Mouse (Mus musculus) embryo, embryonic 11 days (tissue): Measurements from ENCODE around the gene Rtn4rl1.

Source experiments
- DNase-seq: peaks from one replicate; pipeline ENCODE4 v3.0.0-alpha.2; 2015

The Rtn4rl1 gene

DNA sequence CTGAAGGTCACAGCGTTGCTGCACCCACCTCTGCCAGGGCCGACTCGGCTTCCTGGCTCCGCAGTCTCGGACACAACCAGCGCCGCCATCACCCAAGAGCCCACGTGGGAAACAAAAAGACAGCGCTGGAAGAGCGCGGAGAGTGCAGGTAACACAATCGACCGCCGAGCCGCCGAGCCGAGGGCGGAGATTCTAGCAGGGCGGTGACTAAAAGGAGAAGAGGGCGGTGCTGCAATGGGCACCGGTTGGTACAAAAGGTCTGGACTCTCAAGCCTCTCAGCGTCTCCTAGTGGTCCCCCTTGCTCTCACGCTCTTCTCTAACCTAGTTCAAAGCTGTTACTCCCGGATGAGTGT is 3.2 kb upstream of the Rtn4rl1 start:
- peak; percentile 95 for DNase-seq

DNA sequence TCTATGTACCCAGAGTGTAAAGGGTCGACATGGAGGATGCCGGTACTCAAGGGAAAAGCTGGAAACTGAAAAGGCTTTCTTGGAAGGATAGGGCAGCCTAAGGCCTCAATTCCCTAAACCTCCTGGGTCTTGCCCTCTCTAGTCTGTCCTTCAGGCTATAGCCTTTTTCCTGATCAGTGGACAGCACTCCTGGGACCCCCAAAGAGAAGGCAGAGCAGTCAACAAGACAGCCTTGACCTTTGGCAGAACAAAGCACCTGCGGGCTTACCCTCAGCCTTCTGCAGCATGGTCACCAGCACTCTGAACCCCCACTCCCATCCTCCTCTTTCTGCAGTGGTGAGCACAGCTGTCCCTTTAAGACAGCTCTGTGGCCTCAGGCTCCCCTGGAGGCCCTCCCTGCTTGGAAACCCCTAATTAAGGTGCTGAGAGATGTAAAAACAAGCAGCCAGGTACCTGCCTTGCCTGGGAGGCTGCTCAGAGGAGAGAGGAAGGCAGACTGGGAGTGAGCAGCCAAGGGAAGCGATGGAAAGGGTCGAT is 2.6 kb upstream of the Rtn4rl1 start, which contains the start of gene Dph1:
Gene Dph1, minus strand, starts transcription at position 337 of the 537 bp plus-strand sequence.
- no peak for DNase-seq

DNA sequence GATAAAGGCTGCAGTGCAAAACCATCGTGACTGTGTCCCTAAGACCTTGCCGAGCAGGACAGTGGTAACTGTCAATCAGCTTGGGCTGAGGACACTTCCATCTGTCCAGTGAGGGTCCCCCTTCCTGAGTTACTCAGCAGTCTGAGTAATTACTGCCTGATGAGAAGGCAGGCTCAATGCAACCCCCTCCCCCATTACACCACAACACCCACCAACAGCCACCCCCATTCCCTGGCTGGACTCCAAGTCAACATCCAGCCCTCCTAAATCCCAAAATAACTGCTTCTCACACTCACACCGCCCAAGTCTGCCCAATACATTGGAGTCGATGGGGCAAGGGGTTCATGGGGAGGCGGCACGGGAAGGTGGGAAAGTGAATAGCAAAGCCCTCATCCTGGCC is 1.7 kb upstream of the Rtn4rl1 start:
- DNase-seq, result no peak

DNA sequence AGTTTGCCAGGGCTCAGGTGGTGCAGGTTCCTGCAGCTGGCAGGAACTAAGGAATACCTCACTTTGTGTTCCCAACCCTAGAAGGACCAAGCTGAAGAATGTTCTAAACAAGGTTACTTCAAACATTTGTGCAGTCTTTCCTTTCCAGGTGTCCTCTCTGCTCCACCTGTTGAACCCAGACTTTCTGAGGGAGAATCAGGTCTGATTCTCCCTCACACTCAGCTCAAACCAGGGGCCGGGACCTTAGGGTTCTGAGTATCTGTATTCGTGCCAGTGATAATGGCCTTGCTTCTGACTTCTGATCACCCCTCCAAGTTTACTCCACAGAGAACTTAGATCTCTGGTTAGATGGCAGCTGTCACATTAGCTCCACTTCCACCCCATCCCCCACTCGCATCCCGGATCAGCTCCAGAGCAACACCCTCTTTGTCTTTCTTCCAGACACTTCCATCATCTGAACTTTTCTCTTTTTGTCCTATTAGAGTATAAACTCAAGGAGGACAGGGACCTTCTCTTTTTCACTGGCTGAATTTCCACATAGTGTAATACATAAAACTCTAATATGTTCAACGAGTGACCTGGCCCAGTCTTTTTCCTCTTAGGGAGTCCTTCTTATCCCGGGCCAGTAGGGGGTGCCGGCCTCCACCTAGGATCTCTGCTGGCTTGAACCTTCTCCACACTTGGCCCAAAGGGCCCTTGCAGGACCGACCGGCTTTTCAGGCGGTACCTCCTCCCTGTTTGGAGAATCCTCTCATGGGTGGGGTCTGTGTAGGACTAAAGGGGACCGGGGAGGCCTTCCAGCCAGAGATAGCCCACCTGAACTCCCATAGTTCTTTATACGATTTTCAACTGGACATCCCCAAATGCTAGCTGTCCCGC is 1.0 kb upstream of the Rtn4rl1 start:
- DNase-seq, result peak; percentile 83

DNA sequence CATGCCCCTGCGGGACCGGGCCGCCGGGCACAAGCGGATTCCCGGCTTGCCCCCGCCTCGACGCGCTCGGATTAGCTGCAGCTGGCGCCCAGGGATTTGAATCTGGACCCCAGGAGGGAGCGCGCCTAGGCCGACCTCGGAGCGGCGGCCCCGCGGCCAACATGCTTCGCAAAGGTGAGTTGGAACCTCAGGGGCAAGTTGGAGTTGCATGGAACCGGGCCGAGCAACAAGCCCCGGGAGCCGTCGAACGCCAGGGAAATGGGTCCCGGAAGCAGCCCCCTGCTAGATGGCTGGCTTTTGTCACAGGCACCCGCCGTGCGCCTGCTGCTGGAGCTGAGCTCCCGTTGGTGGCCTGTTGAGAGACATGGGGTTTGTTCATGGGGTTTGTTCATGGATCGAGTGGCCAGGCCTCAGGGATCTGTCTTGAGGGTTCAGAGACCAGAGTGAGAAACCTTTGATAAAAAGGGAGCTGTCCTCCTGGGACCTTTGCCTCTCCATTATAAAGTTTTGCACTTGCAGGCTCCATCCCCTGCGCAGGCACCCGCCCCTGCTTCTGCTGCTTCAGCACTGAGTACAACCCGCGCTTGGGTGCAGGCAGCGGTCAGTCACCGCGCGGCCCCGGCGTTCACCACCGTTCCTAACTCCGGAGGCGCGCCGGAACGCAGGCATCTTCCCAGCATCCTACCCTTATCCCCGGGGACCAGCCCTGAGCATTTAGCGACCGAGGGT is 702 bp downstream of the Rtn4rl1 start:
- peak; percentile 47 for DNase-seq

DNA sequence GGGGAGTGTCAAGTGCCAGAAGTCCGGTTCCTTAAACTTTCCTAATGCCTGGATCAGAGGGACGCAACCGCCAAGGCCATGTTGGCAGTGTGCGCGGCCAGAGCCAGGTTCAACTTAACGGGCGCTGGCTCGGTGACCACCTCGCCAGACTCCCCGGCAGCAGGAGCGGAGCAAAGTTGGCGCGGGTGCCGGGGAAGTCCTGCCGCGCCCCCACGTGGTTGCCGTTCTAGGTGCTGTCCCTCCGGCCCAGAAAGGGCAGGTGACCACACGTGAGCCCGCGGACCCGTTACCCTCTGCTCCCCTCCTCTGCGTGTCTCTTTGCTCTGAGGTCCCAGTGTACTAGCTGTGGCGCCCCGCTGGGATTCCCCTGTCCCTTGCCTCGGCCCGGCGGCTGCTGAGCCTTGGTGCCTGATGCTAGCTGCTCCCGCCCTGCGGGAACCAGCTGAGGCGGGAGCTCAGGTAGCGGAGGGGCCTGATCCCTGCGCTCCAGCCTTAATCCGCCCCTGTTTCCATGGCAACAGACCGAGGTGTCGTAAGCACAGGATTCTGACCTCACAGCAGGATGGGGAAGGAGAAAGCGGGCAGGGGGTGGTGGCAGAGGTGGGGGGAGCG is 1.4 kb downstream of the Rtn4rl1 start:
- DNase-seq, result peak; percentile 85

DNA sequence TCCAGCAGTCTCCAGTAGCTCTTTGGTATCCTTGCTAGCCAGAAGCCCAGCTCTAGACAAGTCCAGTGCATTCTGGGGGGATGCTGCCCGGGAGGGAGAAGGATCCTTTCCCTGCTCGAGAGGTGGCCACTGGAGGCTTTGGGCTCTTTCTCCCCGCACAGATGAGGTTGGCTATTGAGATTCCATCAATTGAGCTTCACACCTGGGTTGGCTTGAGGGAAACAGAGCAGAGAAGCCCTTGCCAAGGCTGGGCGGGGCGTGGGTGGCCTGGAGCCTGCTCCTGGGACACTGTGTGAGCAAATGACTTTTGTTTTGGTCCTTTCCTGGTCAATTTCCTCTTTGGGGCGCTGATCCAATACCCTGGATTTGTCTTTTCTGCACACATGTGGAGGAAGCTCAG is 2.5 kb downstream of the Rtn4rl1 start:
- no peak for DNase-seq

DNA sequence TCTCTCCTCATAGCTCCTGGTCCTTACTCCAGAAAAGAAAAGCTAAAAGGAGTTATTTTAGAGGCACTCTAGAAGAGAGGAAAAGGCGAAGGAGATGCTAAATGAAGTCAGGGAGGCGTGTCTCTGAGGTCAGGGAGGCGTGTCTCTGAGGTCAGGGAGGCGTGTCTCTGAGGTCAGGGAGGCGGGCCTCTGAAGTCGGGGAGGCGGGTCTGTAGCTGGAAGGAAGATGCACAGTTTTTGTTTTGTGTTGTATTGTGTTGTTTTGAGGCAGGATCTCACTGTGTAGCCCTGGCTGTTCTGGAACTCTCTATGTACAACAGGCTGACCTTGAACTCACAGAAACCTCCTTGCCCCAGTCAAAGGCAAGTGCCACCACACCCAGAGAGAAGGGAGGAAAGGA is 4.4 kb downstream of the Rtn4rl1 start:
- no peak for DNase-seq

DNA sequence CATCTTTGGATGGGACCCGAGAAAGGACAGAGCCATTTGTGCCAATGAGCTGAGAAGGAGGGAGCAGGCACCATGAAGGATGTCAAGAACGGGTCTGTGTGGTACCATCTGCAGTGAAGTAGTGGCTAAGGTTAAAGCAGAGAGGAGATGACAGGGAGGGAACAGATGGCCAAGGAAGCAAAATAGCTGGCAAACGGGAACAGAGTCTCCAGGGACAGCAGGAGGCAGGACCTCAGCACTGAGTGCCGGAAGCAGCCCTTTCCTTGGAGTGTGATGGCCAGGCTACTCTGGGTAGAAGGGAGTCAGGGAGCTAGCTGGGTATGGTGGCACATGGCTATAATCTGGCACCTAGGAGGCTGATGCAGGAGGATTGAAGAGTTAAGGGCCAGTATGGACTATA is 5.2 kb downstream of the Rtn4rl1 start:
- no peak for DNase-seq

DNA sequence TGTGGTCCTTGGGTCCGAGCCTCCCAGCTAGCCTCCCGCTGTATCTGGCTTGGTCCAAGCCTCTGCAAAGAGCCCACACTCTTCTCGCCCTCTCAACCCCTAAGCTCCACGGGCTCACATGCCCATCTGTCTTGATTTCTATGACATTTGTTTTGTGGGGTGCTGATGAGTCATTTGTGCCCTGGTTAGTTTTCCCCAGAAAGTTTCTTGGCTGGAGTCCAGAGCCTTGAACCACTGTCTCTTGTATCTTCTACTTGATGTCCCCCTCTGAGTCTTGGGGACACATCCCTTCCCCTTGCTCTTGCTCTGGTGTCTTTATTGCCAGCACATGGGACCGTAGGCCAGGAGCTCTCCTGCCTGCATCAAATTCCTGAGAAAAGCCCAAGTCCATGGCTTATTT is 6.4 kb downstream of the Rtn4rl1 start:
- no peak for DNase-seq

DNA sequence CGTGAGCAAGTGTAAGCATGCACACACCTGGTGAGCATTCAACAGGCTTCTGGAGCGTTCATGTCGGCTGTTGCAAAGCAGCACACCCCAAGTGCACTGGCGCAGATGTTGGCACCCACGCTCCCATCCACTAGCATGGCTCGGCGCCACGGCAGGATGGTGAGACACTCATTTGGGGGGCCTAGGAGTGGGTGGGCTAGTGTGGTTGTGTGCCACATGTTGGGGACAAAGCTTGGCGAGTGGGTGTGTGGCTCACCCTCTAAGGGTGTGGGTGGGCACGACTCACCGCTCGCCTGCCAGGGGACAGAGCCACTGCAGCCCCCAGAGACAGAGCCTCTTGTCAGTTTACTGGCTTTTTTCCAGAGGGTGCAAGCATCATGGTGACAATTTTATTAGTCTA is 7.4 kb downstream of the Rtn4rl1 start:
- no peak for DNase-seq

DNA sequence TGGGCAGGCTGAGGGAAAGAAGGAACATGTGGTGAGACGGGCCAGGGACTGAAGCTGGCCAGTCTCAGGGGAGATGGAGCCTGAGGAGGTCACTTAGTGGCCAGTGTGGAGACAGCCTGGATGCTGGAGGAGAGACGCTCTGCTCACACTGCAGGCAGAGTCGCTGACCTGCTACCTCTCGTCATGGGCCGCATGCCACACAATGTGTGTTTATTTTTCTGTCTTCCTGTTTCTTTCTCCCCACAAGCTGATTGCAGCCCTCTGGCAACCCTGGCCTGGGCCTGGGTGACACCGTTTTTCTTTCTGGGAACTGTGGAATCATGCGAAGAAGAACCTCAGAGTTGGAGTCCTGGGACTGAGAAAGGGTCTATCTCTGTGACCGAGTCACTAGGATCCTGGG is 8.1 kb downstream of the Rtn4rl1 start:
- no peak for DNase-seq

DNA sequence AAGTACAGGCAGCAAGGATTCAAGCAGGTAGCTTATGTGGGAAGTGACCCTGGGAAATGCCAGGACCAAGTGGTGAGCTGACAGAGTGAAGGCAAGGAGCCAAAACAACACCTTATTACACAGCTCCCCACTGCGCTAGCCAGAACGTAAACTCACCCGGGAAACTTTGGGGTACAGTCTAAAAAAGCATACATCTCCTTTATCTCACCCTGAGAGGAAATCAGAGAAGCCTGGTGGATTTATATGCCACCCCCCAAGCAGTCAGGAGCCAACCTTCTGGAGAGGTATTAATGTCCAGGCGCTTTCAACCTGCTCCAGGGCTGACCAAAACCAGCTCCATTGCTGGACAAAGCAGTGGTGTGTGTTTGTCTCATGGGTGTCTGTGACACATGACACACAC is 10.3 kb downstream of the Rtn4rl1 start:
- no peak for DNase-seq

DNA sequence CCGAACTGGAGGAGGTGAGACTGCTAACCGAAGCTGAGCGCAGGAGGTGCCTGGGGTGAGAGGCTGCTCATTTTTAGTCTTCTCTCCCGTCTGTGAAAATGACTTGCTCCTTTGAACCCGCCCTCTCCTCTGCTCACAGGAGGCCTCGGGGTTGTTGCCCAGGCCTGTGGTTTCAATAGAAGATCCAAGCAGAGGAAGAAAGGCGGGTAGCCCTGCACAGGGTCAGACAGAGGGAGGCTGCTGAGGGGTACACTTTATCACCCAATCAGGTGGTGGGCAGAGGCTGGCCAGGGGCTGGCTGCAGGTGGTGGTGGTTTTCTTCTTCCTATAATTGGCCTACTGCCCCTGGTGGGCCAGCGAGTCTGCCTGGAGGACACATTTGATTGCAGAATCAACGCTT is 10.9 kb downstream of the Rtn4rl1 start:
- no peak for DNase-seq

DNA sequence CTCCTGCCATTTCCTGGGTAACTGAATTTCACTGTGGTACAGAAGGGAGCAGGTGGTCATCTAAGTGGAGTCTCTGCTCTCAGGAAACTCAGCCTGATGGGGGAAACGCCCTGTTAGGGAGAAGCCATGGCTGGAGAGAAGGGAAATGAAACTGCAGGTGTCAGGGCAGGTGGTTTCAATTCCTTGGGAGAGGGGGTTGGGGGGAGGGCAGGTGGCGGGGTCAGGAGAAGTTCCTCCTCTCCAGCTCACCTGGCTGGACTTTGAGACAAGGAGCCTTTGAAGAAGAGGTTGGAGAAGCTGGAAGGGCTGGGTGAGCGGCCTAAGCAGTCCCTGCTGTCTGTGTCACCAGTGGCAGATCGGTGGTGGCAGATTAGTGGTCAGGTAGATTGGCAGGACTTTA is 12.8 kb downstream of the Rtn4rl1 start:
- no peak for DNase-seq

DNA sequence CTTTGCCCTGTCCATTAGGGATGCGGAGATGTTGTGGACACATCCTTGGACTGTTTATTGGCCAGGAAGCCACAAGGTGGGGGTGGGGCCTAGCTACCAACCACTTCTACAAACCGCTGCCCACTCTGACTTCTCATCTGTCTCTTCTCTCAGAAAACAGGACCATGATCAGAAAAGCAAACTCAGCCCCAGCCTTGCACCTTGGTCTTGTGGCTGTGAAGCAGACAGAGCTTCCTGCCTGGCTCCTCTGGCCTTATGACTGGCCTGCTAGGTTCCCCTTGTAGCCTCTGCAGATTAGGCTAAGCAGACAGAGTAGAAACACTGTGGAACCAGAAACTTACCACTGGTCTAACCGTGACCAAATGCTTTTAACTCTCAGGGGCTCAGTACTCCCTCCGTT is 15.8 kb downstream of the Rtn4rl1 start:
- no peak for DNase-seq

DNA sequence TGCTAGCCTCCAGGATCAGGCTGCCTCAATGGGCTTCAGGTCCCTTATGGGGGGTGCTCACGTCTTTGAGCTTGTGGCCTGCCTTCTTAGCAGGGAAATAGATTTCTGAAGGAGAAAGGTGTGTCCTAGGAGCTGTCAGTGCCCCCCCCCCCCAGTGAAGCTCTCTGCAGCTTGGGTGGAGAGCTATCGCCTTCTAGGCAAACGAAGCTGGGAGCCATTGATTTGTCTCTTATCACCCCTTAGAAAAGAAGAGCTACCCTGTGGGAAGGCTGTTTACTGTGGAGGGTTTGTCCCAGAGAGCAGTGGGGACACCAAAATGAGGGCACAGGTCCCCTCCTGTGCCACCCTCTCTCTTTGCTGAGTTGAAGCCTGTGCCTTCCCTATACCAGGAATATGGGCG is 16.5 kb downstream of the Rtn4rl1 start:
- DNase-seq, result no peak

DNA sequence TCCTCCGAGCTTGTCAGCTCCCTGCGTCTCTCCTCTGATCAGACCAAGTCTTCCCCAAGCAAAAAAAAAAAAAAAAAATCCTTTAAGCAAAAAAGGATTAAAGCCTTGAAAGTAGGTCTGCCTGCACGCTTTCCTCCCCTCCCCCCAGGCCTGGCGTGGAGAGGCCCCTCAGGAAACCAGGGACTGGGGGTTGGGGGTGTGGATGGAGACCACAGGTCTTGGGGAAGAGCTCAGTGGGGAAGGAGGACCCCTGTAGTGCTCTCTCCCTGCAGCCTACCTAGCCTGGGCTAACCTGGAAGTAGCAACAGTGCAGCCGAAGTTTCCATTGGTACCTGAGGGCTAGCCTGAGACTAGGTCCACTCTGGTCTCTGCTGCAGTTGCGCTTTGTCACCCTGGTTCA is 17.2 kb downstream of the Rtn4rl1 start:
- no peak for DNase-seq

DNA sequence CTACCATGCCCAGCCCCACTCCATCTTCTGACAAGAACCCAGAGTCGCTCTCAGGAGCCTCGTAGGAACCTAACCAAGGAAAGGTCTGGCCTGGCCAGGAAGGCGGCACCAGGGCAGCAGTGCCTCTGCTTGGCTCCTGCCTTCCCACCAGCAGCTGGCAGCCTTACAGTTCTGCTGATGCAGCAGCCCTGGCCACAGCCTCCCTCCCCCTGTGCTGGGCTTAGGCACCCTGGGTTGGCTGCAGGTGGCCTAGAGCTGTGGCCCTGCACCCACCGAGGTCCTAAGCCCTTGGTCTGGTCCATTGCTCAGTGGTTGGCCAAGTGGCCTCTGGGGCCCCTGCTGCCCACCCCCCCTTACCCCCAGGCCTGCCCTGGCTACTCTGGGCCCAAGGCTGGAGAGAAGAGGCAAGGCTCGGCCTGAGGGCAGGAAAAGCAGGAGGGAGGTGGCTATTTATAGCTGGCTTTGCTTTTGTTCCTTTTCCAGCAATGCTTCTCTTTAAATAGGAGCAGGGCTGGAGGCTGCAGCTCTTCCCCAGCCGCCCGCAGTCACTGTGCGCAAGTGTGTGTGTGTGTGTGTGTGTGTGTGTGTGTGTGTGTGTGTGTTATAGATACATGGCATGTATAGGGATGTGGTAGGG is 18.6 kb downstream of the Rtn4rl1 start:
- no peak for DNase-seq

DNA sequence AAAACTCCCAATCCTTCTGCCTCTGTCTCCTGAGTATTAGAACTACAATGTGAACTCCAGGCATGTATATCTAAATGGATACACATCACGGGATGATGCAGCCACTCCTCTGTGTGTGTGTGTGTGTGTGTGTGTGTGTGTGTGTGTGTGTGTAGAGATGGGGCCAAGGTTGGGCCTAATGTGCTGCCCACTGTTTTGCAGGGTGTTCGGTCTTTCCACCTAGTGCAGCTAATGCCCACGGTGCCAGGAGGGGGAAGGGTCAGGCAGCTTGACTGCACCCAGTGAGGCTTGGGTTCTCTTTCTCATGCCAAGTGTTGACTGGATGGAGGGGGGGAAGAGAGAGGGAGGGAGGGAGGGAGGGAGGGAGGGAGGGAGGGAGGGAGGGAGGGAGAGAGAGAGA is 19.3 kb downstream of the Rtn4rl1 start:
- DNase-seq, result no peak

DNA sequence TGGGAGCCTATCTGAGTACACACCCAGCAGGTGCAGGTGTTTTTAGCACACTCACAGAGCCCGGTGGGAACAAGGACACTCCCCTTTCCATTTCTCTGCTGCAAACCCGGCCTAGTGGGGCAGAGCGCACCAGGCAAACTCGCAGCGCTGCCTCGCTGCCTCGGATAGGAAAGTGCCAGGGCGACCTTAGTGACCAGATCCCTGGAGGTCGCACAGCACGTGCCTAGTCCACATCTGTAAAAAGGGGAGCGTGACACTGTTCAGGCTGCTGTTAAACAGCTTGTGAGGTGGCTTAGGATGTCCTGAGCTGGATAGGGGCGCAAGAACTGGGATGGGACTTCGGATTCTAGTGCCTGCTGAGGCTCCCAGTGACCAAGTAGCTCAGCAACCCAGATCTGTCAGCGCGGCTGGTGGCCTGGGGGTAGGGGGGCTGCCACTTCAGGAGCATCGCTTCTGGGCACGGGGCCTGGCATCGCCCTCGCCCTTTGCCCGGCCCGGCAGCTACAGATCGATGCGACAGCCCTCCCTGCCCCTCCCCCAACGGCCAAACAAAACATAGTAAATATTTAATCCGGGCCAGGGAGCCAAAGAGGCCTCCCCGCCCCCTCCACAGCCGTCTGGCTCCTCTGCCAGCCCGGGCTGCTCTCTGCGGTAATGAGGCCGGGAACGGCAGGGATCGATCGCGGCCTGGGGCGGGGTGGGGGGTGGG is 19.9 kb downstream of the Rtn4rl1 start:
- DNase-seq, result peak; percentile 72
